Mouse (Mus musculus): ENCODE measurements at regions not wholly inside any gene's neighbourhood (a gene's known extent, or its start where the extent isn't known, plus 50 kb on each side); places are given as distances from the start of the nearest gene placed in this dataset.

- in situ Hi-C loops (cut with MboI, MseI), result no loop called here
Observed at GRCm38 (mm10) chr17:48592457-48592856, 137.8 kb downstream of the Unc5cl start.

- in situ Hi-C loops (cut with MboI, MseI), result no loop called here
Observed at GRCm38 (mm10) chr17:48595418-48595963, 140.8 kb downstream of the Unc5cl start.

GRCm38 (mm10) chr17:48596406-48596805 lies 141.7 kb downstream of the Unc5cl start:
- in situ Hi-C loops (cut with MboI, MseI), result no loop called here

GRCm38 (mm10) chr17:48597301-48597700 lies 142.6 kb downstream of the Unc5cl start:
- in situ Hi-C loops (cut with MboI, MseI), result no loop called here

- in situ Hi-C loops (cut with MboI, MseI), result no loop called here
Observed at GRCm38 (mm10) chr17:48598471-48599141, 143.9 kb downstream of the Unc5cl start.

GRCm38 (mm10) chr17:48600176-48600575 lies 145.5 kb downstream of the Unc5cl start:
- in situ Hi-C loops (cut with MboI, MseI), result no loop called here

- in situ Hi-C loops (cut with MboI, MseI), result no loop called here
Observed at GRCm38 (mm10) chr17:48602554-48602953, 147.9 kb downstream of the Unc5cl start.

- in situ Hi-C loops (cut with MboI, MseI), result no loop called here
Observed at GRCm38 (mm10) chr17:48606767-48607166, 152.1 kb downstream of the Unc5cl start.

- in situ Hi-C loops (cut with MboI, MseI), result no loop called here
Observed at GRCm38 (mm10) chr17:48608315-48608714, 153.6 kb downstream of the Unc5cl start.

- in situ Hi-C loops (cut with MboI, MseI), result no loop called here
Observed at GRCm38 (mm10) chr17:48610107-48610506, 155.4 kb downstream of the Unc5cl start.

GRCm38 (mm10) chr17:48610806-48611205 lies 156.1 kb downstream of the Unc5cl start:
- in situ Hi-C loops (cut with MboI, MseI), result no loop called here

- in situ Hi-C loops (cut with MboI, MseI), result no loop called here
Observed at GRCm38 (mm10) chr17:48613491-48613890, 158.8 kb downstream of the Unc5cl start.

GRCm38 (mm10) chr17:48615248-48615647 lies 160.5 kb downstream of the Unc5cl start:
- in situ Hi-C loops (cut with MboI, MseI), result no loop called here

- in situ Hi-C loops (cut with MboI, MseI), result no loop called here
Observed at GRCm38 (mm10) chr17:48616205-48616604, 161.5 kb downstream of the Unc5cl start.

- in situ Hi-C loops (cut with MboI, MseI), result no loop called here
Observed at GRCm38 (mm10) chr17:48620896-48621295, 166.2 kb downstream of the Unc5cl start.

GRCm38 (mm10) chr17:48621676-48622075 lies 167.0 kb downstream of the Unc5cl start:
- in situ Hi-C loops (cut with MboI, MseI), result no loop called here

GRCm38 (mm10) chr17:48624937-48625336 lies 170.2 kb downstream of the Unc5cl start:
- in situ Hi-C loops (cut with MboI, MseI), result no loop called here

- in situ Hi-C loops (cut with MboI, MseI), result no loop called here
Observed at GRCm38 (mm10) chr17:48625971-48626370, 171.3 kb downstream of the Unc5cl start.

GRCm38 (mm10) chr17:48639611-48640010 lies 184.9 kb downstream of the Unc5cl start:
- in situ Hi-C loops (cut with MboI, MseI), result no loop called here

- in situ Hi-C loops (cut with MboI, MseI), result no loop called here
Observed at GRCm38 (mm10) chr17:48643533-48644019, 188.9 kb downstream of the Unc5cl start.

GRCm38 (mm10) chr17:48645056-48645455 lies 190.4 kb downstream of the Unc5cl start:
- in situ Hi-C loops (cut with MboI, MseI), result no loop called here

GRCm38 (mm10) chr17:48646626-48647195 lies 192.0 kb downstream of the Unc5cl start:
- in situ Hi-C loops (cut with MboI, MseI), result no loop called here

- in situ Hi-C loops (cut with MboI, MseI), result no loop called here
Observed at GRCm38 (mm10) chr17:48647431-48647830, 192.7 kb downstream of the Unc5cl start.
